Mouse (Mus musculus) urinary bladder, postnatal 14 days (tissue): ENCODE data around the gene Mtm1.

Experiments used
- DNase-seq: peaks from one replicate; pipeline ENCODE4 v3.0.0; 2021; ENCODE audit warnings: low spot score

Mtm1 gene

DNA sequence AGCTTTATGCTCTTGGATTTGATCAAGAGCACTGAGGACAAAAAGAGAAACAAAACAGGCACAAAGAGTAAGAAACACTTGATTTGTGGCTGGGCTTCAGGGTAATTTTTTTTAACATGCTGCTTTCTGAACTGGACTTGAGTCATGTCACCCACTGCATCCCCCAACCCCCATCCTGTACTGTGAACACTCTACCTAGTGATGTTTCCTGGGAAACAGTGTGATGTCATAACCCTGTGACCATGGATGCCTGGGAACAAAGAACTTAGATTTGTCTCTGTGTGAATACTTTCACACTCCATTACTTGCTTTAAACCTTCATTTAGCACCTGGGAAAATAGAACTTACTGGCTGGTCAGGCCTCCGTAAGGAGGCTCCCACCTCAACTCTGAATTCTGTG is at the start of gene Mtm1:
TSS of gene Mtm1 (plus strand) at position 301 of the 400 bp plus-strand sequence.
- no peak for DNase-seq

DNA sequence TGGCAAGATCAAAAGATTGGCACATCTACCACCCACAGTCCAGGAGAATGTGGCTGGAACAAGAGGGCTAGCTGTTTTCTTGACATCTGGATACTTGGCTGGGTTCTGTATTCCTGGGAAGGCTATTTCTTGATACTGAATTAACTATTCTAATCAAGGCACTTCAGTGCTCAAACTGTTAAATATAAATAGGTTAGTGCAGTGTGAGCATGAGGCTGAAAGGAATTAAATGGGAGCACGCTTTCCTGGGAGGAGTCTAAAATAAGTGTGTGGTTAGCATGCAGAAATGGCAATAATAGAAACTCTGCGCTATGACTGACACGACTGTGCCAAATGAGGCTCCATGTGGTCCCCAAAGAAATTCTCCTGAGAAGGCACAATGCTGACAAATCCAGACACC is 29.0 kb upstream of the Mtm1 start:
- no peak for DNase-seq

GRCm38 (mm10) chrX:71183671-71184070 is 26.9 kb upstream of the Mtm1 start:
- no peak for DNase-seq

- DNase-seq: no peak
Measured at GRCm38 (mm10) chrX:71186396-71186795, 24.2 kb upstream of the Mtm1 start.

DNA sequence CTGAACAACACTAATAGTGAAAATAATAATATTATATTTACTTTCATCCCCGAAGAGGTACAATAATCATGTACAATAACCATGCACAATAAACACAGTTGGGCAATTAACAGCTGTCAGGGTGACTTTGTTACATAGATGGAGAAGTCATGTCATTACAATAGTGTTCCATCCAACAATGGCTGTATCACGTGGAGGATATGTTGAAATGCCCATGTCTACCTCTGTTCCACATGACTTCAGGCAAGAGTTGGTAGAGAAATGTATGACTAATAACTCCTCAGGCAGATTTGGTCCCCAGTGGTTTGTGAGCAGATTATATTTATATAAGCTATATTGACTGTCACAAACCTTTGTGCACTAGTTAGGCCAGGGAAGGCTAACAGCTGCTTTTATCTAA is 5.8 kb upstream of the Mtm1 start:
- no peak for DNase-seq

GRCm38 (mm10) chrX:71205821-71206542 is 4.6 kb upstream of the Mtm1 start:
- DNase-seq: no peak

- no peak for DNase-seq
Measured at GRCm38 (mm10) chrX:71206595-71206994, 4.0 kb upstream of the Mtm1 start.

DNA sequence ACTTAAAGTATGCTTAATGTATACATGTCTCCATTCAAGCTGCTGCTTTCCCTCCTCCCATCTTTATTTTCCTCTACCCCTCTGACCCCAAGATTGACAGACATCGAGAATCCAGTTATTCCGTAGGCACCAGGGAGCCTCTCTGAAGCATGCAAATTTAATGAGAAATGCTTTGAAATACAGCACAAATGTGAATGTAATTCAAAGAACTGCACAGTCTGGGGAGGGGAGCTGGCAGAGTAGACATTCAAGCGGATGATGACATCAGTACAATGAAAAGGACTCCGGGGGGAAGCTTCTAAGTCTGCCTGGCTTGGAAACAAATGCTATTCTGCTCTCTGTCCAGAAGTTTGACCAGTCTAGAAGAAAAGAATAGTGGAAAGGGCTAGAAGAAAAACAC is 2.3 kb downstream of the Mtm1 start:
- no peak for DNase-seq

DNA sequence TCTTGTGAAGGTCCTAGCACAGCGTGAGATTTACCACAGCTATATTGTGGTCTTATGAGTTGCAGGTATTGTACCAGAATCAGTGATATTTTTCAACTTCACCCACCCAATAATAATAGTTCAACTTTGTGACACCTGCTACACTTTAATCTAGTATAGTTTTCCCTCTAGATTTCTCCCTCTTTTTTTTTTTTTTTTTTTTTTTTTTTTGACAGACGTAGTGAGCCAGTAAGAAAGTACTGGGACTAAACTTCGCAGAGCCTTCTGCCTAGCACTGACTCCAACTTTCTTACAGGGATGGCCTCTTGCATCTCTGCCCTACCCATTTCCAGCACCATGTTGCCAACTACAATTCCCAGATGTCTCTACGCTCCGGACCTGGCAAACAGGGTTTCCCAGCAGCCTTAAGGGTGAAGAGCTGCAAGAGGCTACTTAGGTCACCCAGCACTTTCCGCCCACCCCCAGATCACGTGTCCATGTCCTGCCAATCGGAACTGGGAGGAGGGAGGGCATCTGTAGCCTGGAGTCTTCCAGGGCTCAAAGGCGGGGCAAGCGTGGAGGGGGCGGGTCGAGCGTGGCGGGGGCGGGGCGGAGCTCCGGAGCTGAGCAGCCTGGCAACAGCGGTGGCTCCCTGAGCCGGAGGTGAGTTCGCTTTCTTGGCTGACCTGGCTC is 4.0 kb downstream of the Mtm1 start:
- DNase-seq: peak; percentile 82

DNA sequence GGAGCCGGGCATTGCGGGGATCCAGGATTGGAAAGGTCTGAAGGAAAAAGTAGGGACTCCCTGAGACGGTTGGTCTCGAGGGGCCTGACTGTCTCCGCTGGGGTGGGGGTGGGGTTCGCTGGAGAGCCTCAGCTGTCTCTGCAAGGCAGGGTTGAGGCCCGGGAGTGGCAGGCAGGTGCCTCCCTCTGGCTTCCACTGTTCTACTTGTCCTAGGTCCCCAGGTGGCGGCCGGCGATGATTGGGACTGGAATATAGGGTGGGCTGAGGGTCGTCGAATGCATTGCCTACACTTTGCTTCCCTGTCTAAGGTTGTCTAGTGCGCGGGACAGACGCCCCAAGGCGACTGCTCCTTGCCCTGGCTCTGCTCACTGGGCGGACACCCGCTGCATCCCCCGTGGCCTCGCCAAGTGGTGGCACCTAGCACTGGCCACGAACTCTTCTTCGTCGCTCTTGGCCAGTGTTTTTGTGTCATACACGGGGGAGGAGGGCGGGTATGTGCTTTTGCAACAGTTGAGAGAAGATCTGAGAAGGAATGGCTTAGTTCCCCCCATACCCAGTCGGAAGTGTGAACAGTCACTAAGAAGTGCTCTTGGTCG is 4.6 kb downstream of the Mtm1 start:
- no peak for DNase-seq

DNA sequence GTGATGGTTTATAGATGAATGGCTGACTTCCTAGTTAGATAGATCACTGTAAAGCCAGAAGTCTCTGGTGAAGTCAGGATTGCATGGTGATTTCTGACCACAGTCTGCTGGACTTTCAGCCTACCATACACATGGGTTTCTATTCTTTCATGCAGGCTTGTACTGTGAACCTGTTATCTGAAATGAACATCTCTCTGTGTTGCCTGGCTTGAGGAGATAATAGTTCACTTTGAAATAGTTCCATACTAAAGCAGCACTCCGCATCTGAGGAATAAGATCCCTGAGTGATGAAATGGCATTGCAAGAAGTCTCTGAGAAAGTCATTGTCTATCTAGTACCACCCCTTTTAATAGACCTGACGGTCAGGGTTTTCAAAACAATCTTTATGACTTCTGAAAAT is 6.3 kb downstream of the Mtm1 start:
- DNase-seq: no peak

DNA sequence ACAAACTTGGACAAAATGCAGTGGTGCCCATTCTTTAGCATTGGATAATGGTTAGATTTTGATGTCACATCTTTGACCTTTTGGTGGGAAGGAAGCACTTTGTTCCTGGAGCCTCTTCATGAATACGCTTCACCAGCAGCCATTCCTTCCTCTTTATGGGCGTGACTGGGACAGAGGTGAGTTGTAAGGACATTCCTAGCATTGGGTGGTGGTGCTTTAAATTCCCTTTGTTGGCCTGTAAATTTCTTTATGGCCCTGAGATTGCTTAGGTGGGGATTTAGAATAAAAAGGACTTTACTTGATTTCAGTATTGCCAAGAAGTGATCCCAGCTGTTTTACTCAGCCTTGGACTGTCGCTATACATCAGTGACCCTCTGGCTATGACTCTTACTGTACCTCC is 8.3 kb downstream of the Mtm1 start:
- no peak for DNase-seq

- peak; percentile 3 for DNase-seq
Measured at GRCm38 (mm10) chrX:71220896-71221295, 10.3 kb downstream of the Mtm1 start.

- DNase-seq: no peak
Measured at GRCm38 (mm10) chrX:71222648-71223408, 12.3 kb downstream of the Mtm1 start.

DNA sequence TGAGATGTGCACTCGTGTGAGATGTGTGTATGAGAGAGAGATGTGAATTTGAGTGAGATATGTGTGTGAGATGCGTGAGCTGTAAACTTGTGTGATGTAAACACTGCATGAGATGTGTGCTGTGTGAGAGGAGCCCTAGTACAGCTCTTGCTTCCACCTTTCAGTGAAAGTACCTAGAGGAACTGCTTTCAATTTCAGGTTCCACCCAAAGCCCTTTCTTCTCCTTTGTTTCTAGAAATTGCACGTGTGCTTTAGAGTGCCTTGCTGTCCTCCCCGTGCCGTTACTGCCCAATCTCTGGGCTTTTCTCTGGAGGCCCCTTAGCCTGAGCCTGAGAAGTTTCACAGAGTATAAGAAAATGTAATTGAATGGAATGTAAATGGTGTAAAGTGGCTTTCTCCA is 16.3 kb downstream of the Mtm1 start:
- DNase-seq: no peak

- no peak for DNase-seq
Measured at GRCm38 (mm10) chrX:71228200-71228599, 17.6 kb downstream of the Mtm1 start.

GRCm38 (mm10) chrX:71230847-71231246 is 20.3 kb downstream of the Mtm1 start:
- DNase-seq: no peak

DNA sequence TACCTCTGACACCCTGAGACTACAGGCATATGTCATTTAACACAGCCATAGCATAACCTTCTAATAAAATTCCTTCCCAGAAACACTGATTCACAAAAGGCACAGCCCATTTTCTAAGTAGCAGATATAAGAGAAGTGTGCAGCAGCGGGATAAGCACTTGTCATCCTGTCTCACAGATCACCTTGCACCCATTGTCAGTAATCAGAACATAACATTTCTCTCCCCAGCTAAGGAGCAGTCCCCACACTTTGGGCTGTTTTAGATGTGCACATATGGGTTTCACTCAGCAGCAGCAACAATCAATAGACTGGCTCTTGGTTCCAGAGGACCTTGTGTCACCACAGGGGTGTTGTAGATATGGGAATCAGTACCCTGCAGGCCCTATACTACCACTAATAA is 45.9 kb downstream of the Mtm1 start:
- DNase-seq: no peak

DNA sequence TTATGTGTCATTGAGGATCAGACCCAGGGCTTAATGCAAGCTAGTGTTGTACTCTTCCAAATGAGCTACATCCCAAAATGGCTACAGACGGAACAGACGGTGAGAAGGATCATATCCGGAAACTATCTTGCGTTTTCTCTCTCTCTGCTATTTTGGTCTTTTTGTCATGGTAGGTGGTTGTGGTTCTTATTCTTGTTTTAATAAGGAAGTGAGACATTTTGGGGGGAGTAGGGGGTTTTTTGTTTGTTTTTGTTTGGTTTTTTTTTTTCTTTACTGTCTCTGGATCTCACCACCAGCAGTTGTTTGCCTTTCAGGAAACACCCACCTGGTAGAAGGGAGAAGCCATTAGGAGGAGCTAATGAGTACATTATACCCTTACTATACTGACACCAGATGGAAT is 50.3 kb downstream of the Mtm1 start:
- no peak for DNase-seq

DNA sequence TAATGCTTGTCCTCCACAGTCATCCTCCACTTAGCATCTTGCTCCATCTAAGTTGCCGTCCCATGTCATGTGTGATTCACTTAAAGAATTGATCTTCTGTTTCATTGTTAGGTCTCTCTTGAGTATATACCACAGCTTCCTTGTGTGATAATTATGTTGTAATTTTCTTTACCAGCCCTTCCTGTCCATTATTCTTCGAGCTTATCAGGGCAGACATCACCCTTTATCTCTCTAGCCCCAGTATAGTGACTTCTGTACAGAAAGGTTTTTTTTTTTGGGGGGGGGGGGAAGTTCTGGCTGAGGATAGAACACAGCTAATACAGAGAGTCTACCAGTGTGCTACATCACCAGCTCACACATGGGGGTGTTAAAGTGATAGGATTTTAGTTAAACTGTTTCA is 53.7 kb downstream of the Mtm1 start:
- no peak for DNase-seq

GRCm38 (mm10) chrX:71268972-71269371 is 58.4 kb downstream of the Mtm1 start:
- DNase-seq: no peak

DNA sequence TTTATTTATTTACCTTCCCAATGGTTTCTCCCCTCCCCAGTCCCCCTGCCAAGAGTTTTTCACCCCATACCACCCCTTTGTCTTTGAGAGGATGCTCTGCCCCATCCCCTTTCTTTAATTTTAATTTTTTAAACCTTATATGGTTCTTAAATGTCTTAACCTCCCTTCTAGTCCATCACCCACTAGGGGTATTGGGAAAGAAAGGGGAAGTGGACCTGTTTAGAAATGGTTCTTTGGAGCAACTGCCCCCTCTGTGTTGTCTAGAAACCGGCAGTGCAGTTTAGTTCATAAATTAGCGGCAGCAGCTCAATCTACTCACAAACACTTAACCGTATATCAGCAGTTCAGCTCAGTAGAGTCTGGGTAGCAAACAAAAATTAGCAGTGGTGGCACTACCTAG is 63.6 kb downstream of the Mtm1 start:
- no peak for DNase-seq

GRCm38 (mm10) chrX:71285473-71285872 is 74.9 kb downstream of the Mtm1 start:
- no peak for DNase-seq
